Mouse (Mus musculus) cerebellum, adult 8-10 months (tissue): ENCODE measurements around the gene Spink4.

Experiments used
- DNase-seq: peaks from one replicate; pipeline ENCODE4 v3.0.0; 2022

Spink4 gene

GRCm38 (mm10) chr4:40969781-40970591 is 50.1 kb downstream of the Spink4 start:
- peak; percentile 18 for DNase-seq

- DNase-seq, result no peak
Observed at GRCm38 (mm10) chr4:40970592-40970841, 50.7 kb downstream of the Spink4 start.

GRCm38 (mm10) chr4:40970842-40971701 is 51.2 kb downstream of the Spink4 start, which contains the start of gene Nfx1:
TSS of gene Nfx1 (plus strand) at chr4:40970906.
- peak; percentile 92 for DNase-seq

- DNase-seq, result no peak
Observed at GRCm38 (mm10) chr4:40971744-40972143, 51.9 kb downstream of the Spink4 start.

GRCm38 (mm10) chr4:40974011-40974410 is 54.2 kb downstream of the Spink4 start:
- no peak for DNase-seq

- no peak for DNase-seq
Observed at GRCm38 (mm10) chr4:40975678-40976077, 55.8 kb downstream of the Spink4 start.

GRCm38 (mm10) chr4:40976651-40977050 is 56.8 kb downstream of the Spink4 start:
- DNase-seq, result no peak

- DNase-seq, result no peak
Observed at GRCm38 (mm10) chr4:40979430-40979829, 59.6 kb downstream of the Spink4 start.
